Comparison of ENCODE assay signal across 8 mouse cellular contexts in genomic region chr19:38837171-38837641, GRCm38 (mm10). TPM values are rescaled to one million over a fixed set of nuclear protein-coding genes. Genes with fewer than 3 reads are reported as not detected.
A peak's percentile ranks its signal among the peaks of the same experiment; 100 is the strongest.
DNase-seq lines count a peak whose midpoint lies in the region.

No protein-coding gene starts in this region.

- peaks cover 4% of the 10 kb centered on the region; the same call in 1 of the 2 replicates for H3K36me3 ChIP-seq in hindbrain, embryonic 10.5 days

- H3K4me3 ChIP-seq in hindbrain, embryonic 10.5 days = peak overlapping the region; percentile 81

- peaks cover 11% of the 10 kb centered on the region; the same call in 1 of the 2 replicates for H3K4me1 ChIP-seq in hindbrain, embryonic 10.5 days (replicated peaks)

- H3K9me3 ChIP-seq in hindbrain, embryonic 10.5 days = 0 out of 2 replicates have a peak, but pooled peaks cover 2% of the 10 kb centered on the region

- peak overlapping the region; percentile 94 for H3K27ac ChIP-seq in hindbrain, embryonic 10.5 days

- peak; percentile 57 for DNase-seq in WW6 (ENCODE audit: low read depth, low spot score)
- peak; percentile 51 for DNase-seq in cerebellum, adult 9-10 months
- DNase-seq in frontal cortex, postnatal 14 days (ENCODE audit: low spot score in 2 of 2) = peak; percentile 24 to 29
- DNase-seq in hindbrain, embryonic 10.5 days (ENCODE audit: low spot score) = peak; percentile 62
- DNase-seq in layer of hippocampus, postnatal 10 days (ENCODE audit: low spot score in 2 of 2) = peak; percentile 55 to 73
- DNase-seq in lung, postnatal 14 days = peak; percentile 75
- peak; percentile 65 for DNase-seq in retina, postnatal 1 day
- peak; percentile 50 to 66 for DNase-seq in urinary bladder, postnatal 4 days (ENCODE audit: low spot score in 2 of 2)

- no peaks in the 10 kb centered on the region for H3K27me3 ChIP-seq in hindbrain, embryonic 10.5 days (ENCODE audit: insufficient read depth, poor library complexity, severe bottlenecking)

- WGBS in hindbrain, embryonic 10.5 days = under 1% methylated on average over 54 of the region's 54 CpGs

RNA-seq across cellular contexts. Expression of gene Tbc1d12, which starts 0.8 kb away (rescaled TPM):
- 1.8 and 2.3 TPM in 2 replicates for polyA plus RNA-seq in hindbrain, embryonic 10.5 days (2016; fragmentation: Nextera tagmentation; extraction: Ambion mirVana)
- total RNA-seq in layer of hippocampus, postnatal 10 days (2021) = 10 to 100 TPM; 18.0 to 18.9 TPM

RNA-seq across cellular contexts. Expression of gene Noc3l, which starts 18.2 kb away (rescaled TPM):
- 7.6 and 10.3 TPM in 2 replicates for polyA plus RNA-seq in hindbrain, embryonic 10.5 days (2016; fragmentation: Nextera tagmentation; extraction: Ambion mirVana)
- total RNA-seq in layer of hippocampus, postnatal 10 days (2021) = 10 to 100 TPM; 11.7 to 14.0 TPM

Comparison
In these comparisons a context has a peak if more than half of its experiments do, and no peak if none do; other contexts are left out.
1. Peak in every context shown above with its lines: DNase-seq, H3K4me3 ChIP-seq and H3K27ac ChIP-seq.